ENCODE assay signal across 13 mouse cellular contexts in genomic region chr11:85850233-85850632, GRCm38 (mm10). TPM values are rescaled to one million over a fixed set of nuclear protein-coding genes. Genes with fewer than 3 reads are reported as not detected.
DNase-seq lines count a peak whose midpoint lies in the region; ATAC-seq and TF ChIP-seq lines count a peak whose summit lies in the region.
"Had no signal": no experiment of that assay in that cellular context is flagged by ENCODE, and none has a peak within 500 bp of the region (broad histone marks: within the 10 kb centered on the region; RNA-seq: fewer than 3 reads in every experiment).

TSS of gene Gm11444 (minus strand) at chr11:85850333.

- no peaks in the 10 kb centered on the region for H3K36me3 ChIP-seq in heart, embryonic 15.5 days
- H3K36me3 ChIP-seq in testis, adult 2 months (ENCODE audit: control insufficient read depth, insufficient read depth, low read length) = no peaks in the 10 kb centered on the region
- H3K36me3 ChIP-seq in limb, embryonic 12.5 days = no peaks in the 10 kb centered on the region

- no peaks in the 10 kb centered on the region for H3K9me3 ChIP-seq in heart, embryonic 15.5 days (replicated peaks)
- H3K9me3 ChIP-seq in limb, embryonic 12.5 days = peaks cover 4% of the 10 kb centered on the region; the same call in 1 of the 2 replicates

- intact Hi-C loops in heart, postnatal 25 days (cut with DNase I) = no loop called here

- WGBS in heart, embryonic 15.5 days = 83% methylated on average over 6 of the region's 6 CpGs
- 91% methylated on average over 6 of the region's 6 CpGs for WGBS in limb, embryonic 12.5 days

- no peak for TF ChIP-seq CTCF in testis, adult 2 months (IDR thresholded peaks at IDR 0.05; ENCODE audit: control insufficient read depth, insufficient read depth, insufficient replicate concordance, low read depth, low read length)

- DNase-seq in heart, postnatal 25 days (ENCODE audit: low spot score) = no peak
- no peak for DNase-seq in testis, postnatal 10 days (ENCODE audit: low spot score)
- DNase-seq in retina, embryonic 14.5 days (ENCODE audit: low spot score) = no peak
- no peak for DNase-seq in frontal cortex, postnatal 14 days (ENCODE audit: low spot score in 2 of 2)
- DNase-seq: kidney, adult 9 months; left cerebral cortex, postnatal 4 days had no signal

- H3K4me1 ChIP-seq in heart, embryonic 15.5 days (replicated peaks) = peaks cover 4% of the 10 kb centered on the region; the same call in 1 of the 2 replicates
- peaks cover 28% of the 10 kb centered on the region for H3K4me1 ChIP-seq in testis, adult 2 months (ENCODE audit: control insufficient read depth, insufficient read depth, low read length)
- no peaks in the 10 kb centered on the region; the same call in none of the 2 replicates for H3K4me1 ChIP-seq in limb, embryonic 12.5 days (replicated peaks)

- peak within 1 kb of the TSS; percentile 66 for H3K4me2 ChIP-seq in heart, embryonic 15.5 days
- peak within 1 kb of the TSS; percentile 52; the same call in 1 of the 2 replicates for H3K4me2 ChIP-seq in limb, embryonic 12.5 days

- H3K27ac ChIP-seq in heart, embryonic 15.5 days = no peak within 1 kb of the TSS
- no peak within 1 kb of the TSS for H3K27ac ChIP-seq in testis, adult 2 months (ENCODE audit: control insufficient read depth, insufficient read depth, low read depth, low read length)
- no peak within 1 kb of the TSS for H3K27ac ChIP-seq in limb, embryonic 12.5 days

- no peak within 1 kb of the TSS for H3K9ac ChIP-seq in heart, embryonic 15.5 days
- H3K9ac ChIP-seq in limb, embryonic 12.5 days (replicated peaks) = no peak within 1 kb of the TSS

- H3K4me3 ChIP-seq in heart, embryonic 15.5 days = no peak within 1 kb of the TSS
- peak within 1 kb of the TSS; percentile 72 for H3K4me3 ChIP-seq in testis, adult 2 months (ENCODE audit: control insufficient read depth, low read depth, low read length)
- no peak within 1 kb of the TSS for H3K4me3 ChIP-seq in limb, embryonic 12.5 days (replicated peaks)

- TF ChIP-seq POLR2A in testis, adult 2 months (IDR thresholded peaks at IDR 0.05; ENCODE audit: control insufficient read depth, low read depth, low read length) = no peak; the same call in 1 of the 2 replicates

- ATAC-seq in heart, embryonic 15.5 days (replicated peaks; ENCODE audit: insufficient number of reproducible peaks, insufficient read depth, low FRiP score, low read depth) = no peak
- no peak for ATAC-seq in limb, embryonic 12.5 days (ENCODE audit: insufficient number of reproducible peaks, insufficient read depth, low FRiP score, low TSS enrichment, low read depth)
- no peak for ATAC-seq in granulocyte monocyte progenitor cell, adult 5-6 weeks (replicated peaks; ENCODE audit: poor library complexity, severe bottlenecking)

- H3K27me3 ChIP-seq in heart, embryonic 15.5 days = peaks cover 24% of the 10 kb centered on the region
- no peaks in the 10 kb centered on the region for H3K27me3 ChIP-seq in testis, adult 2 months (ENCODE audit: control insufficient read depth, insufficient read depth, low read length)
- H3K27me3 ChIP-seq in limb, embryonic 12.5 days = peaks cover 14% of the 10 kb centered on the region; the same call in 1 of the 2 replicates

RNA-seq across cellular contexts. Expression of gene Gm11444, which starts in this region (rescaled TPM):
- not detected in 2 replicates for polyA plus RNA-seq in heart, embryonic 15.5 days (2015; fragmentation: Nextera tagmentation; extraction: Ambion mirVana)
- total RNA-seq in heart, postnatal 25 days (2021) = not detected
- 5.7 and 8.4 TPM in 2 replicates for polyA plus RNA-seq in testis, adult 2 months (2012; rRNA removed)
- not detected in 2 replicates for polyA plus RNA-seq in limb, embryonic 12.5 days (2016; fragmentation: Nextera tagmentation; extraction: Ambion mirVana)
- total RNA-seq in granulocyte monocyte progenitor cell, adult 5-6 weeks (2014; fragmentation: Nextera tagmentation) = not detected in 2 replicates
- total RNA-seq in granulocyte monocyte progenitor cell, adult 5-6 weeks (2017) = not detected in 2 replicates
- total RNA-seq: gastrocnemius, adult 18-20 months; left cerebral cortex, postnatal 4 days; monocyte, adult 5-6 weeks had no signal
- polyA plus RNA-seq: cortical plate, adult 2 months had no signal
